Mouse (Mus musculus): ENCODE data around the gene Vwa5b1. TPM values are rescaled to one million over a fixed set of nuclear protein-coding genes. Genes with fewer than 3 reads are reported as not detected.
A peak's percentile ranks its signal among the peaks of the same experiment; 100 is the strongest.

The Vwa5b1 gene
- polyA plus RNA-seq, 1 experiment from 2014 or later: 0.37 TPM

- no peak overlapping the region for H3K4me2 ChIP-seq
- WGBS: 57% methylated on average over 13 of the region's 13 CpGs
- H3K9ac ChIP-seq: no peak overlapping the region
- no peak overlapping the region for H3K27ac ChIP-seq
- ATAC-seq (ENCODE audit: insufficient read depth, low FRiP score, low read depth): no peak
- H3K9me3 ChIP-seq: no peaks in the 10 kb centered on the region
- no peaks in the 10 kb centered on the region for H3K27me3 ChIP-seq (replicated peaks)
- no peak overlapping the region for H3K4me3 ChIP-seq (replicated peaks)
- 0 out of 2 replicates have a peak, but pooled peaks cover 4% of the 10 kb centered on the region for H3K4me1 ChIP-seq
- H3K36me3 ChIP-seq: no peaks in the 10 kb centered on the region
Measured at GRCm38 (mm10) chr4:138574800-138575606, 60.7 kb downstream of the Vwa5b1 start.

GRCm38 (mm10) chr4:138569928-138570327, 65.8 kb downstream of the Vwa5b1 start:
- 49% methylated on average over 11 of the region's 11 CpGs for WGBS
- H3K4me1 ChIP-seq: 0 out of 2 replicates have a peak, but pooled peaks cover 4% of the 10 kb centered on the region
- H3K9ac ChIP-seq: no peak overlapping the region
- peak; percentile 53; the same call in 1 of the 2 replicates for ATAC-seq (ENCODE audit: insufficient read depth, low FRiP score, low read depth)
- no peak overlapping the region for H3K4me3 ChIP-seq (replicated peaks)
- no peak overlapping the region for H3K27ac ChIP-seq
- H3K9me3 ChIP-seq: no peaks in the 10 kb centered on the region
- H3K27me3 ChIP-seq (replicated peaks): no peaks in the 10 kb centered on the region
- no peaks in the 10 kb centered on the region for H3K36me3 ChIP-seq
- no peak overlapping the region for H3K4me2 ChIP-seq

- Histone ChIP-seq H3K9ac (no peak overlapping the region), H3K4me2 (no peak overlapping the region), H3K27ac (no peak overlapping the region), H3K27me3 (replicated peaks) (no peaks in the 10 kb centered on the region), H3K4me1 (no peaks in the 10 kb centered on the region), H3K9me3 (no peaks in the 10 kb centered on the region), H3K36me3 (no peaks in the 10 kb centered on the region), H3K4me3 (replicated peaks) (no peak overlapping the region)
- 81% methylated on average over 2 of the region's 2 CpGs for WGBS
- ATAC-seq (ENCODE audit: insufficient read depth, low FRiP score, low read depth): no peak
Measured at GRCm38 (mm10) chr4:138568275-138568674, 67.4 kb downstream of the Vwa5b1 start.

GRCm38 (mm10) chr4:138561986-138562385, 73.7 kb downstream of the Vwa5b1 start:
- 17% methylated on average over 7 of the region's 8 CpGs for WGBS

GRCm38 (mm10) chr4:138555531-138555930, 80.2 kb downstream of the Vwa5b1 start:
- H3K9me3 ChIP-seq: no peaks in the 10 kb centered on the region
- peaks cover 7% of the 10 kb centered on the region for H3K4me1 ChIP-seq
- no peaks in the 10 kb centered on the region for H3K36me3 ChIP-seq
- peak overlapping the region; percentile 54 for H3K4me2 ChIP-seq
- no peak overlapping the region for H3K9ac ChIP-seq
- H3K27me3 ChIP-seq (replicated peaks): peaks cover 28% of the 10 kb centered on the region
- 3% methylated on average over 19 of the region's 19 CpGs for WGBS
- ATAC-seq (ENCODE audit: insufficient read depth, low FRiP score, low read depth): no peak
- H3K4me3 ChIP-seq (replicated peaks): peak overlapping the region; percentile 26
- H3K27ac ChIP-seq: no peak overlapping the region

More at GRCm38 (mm10) chr4:138561986-138562385, 73.7 kb downstream of the Vwa5b1 start:
- H3K36me3 ChIP-seq: no peaks in the 10 kb centered on the region
- H3K4me1 ChIP-seq: no peaks in the 10 kb centered on the region
- no peaks in the 10 kb centered on the region for H3K9me3 ChIP-seq
- H3K9ac ChIP-seq: no peak overlapping the region
- H3K4me2 ChIP-seq: no peak overlapping the region
- H3K4me3 ChIP-seq (replicated peaks): no peak overlapping the region
- ATAC-seq (ENCODE audit: insufficient read depth, low FRiP score, low read depth): peak; percentile 57; the same call in 1 of the 2 replicates
- H3K27me3 ChIP-seq (replicated peaks): no peaks in the 10 kb centered on the region
- no peak overlapping the region for H3K27ac ChIP-seq

- H3K36me3 ChIP-seq: no peaks in the 10 kb centered on the region
- no peak overlapping the region for H3K9ac ChIP-seq
- WGBS: 2% methylated on average over 14 of the region's 14 CpGs
- H3K4me2 ChIP-seq: peak overlapping the region; percentile 54
- peaks cover 7% of the 10 kb centered on the region for H3K4me1 ChIP-seq
- no peaks in the 10 kb centered on the region for H3K9me3 ChIP-seq
- no peak overlapping the region for H3K27ac ChIP-seq
- peak; percentile 37; the same call in 1 of the 2 replicates for ATAC-seq (ENCODE audit: insufficient read depth, low FRiP score, low read depth)
- peaks cover 28% of the 10 kb centered on the region for H3K27me3 ChIP-seq (replicated peaks)
- H3K4me3 ChIP-seq (replicated peaks): no peak overlapping the region
Measured at GRCm38 (mm10) chr4:138554934-138555333, 80.8 kb downstream of the Vwa5b1 start.

GRCm38 (mm10) chr4:138554302-138554701, 81.4 kb downstream of the Vwa5b1 start:
- no peaks in the 10 kb centered on the region for H3K9me3 ChIP-seq
- peaks cover 28% of the 10 kb centered on the region for H3K27me3 ChIP-seq (replicated peaks)
- H3K9ac ChIP-seq: no peak overlapping the region
- H3K4me2 ChIP-seq: no peak overlapping the region
- 11% methylated on average over 2 of the region's 3 CpGs for WGBS
- H3K36me3 ChIP-seq: no peaks in the 10 kb centered on the region
- H3K27ac ChIP-seq: no peak overlapping the region
- peaks cover 7% of the 10 kb centered on the region for H3K4me1 ChIP-seq
- no peak overlapping the region for H3K4me3 ChIP-seq (replicated peaks)
- no peak for ATAC-seq (ENCODE audit: insufficient read depth, low FRiP score, low read depth)

GRCm38 (mm10) chr4:138553516-138553933, 82.2 kb downstream of the Vwa5b1 start:
- Histone ChIP-seq H3K4me2 (no peak overlapping the region), H3K9me3 (no peaks in the 10 kb centered on the region), H3K27me3 (replicated peaks) (peaks cover 28% of the 10 kb centered on the region), H3K4me1 (peaks cover 7% of the 10 kb centered on the region), H3K27ac (no peak overlapping the region), H3K36me3 (no peaks in the 10 kb centered on the region), H3K4me3 (replicated peaks) (no peak overlapping the region), H3K9ac (no peak overlapping the region)
- WGBS: 68% methylated on average over 8 of the region's 8 CpGs
- no peak; the same call in 1 of the 2 replicates for ATAC-seq (ENCODE audit: insufficient read depth, low FRiP score, low read depth)

GRCm38 (mm10) chr4:138553116-138553515, 82.6 kb downstream of the Vwa5b1 start:
- Histone ChIP-seq H3K27me3 (replicated peaks) (peaks cover 30% of the 10 kb centered on the region), H3K9ac (no peak overlapping the region), H3K36me3 (no peaks in the 10 kb centered on the region), H3K27ac (no peak overlapping the region), H3K4me2 (no peak overlapping the region), H3K9me3 (no peaks in the 10 kb centered on the region), H3K4me1 (peaks cover 7% of the 10 kb centered on the region), H3K4me3 (replicated peaks) (no peak overlapping the region)
- 0 out of 2 replicates have a peak, but pooled peaks have one; percentile 21 for ATAC-seq (ENCODE audit: insufficient read depth, low FRiP score, low read depth)
- WGBS: 45% methylated on average over 1 of the region's 1 CpGs

GRCm38 (mm10) chr4:138551601-138552000, 84.1 kb downstream of the Vwa5b1 start:
- Histone ChIP-seq H3K36me3 (no peaks in the 10 kb centered on the region), H3K27me3 (replicated peaks) (peaks cover 28% of the 10 kb centered on the region), H3K9ac (no peak overlapping the region), H3K9me3 (no peaks in the 10 kb centered on the region), H3K4me1 (peaks cover 7% of the 10 kb centered on the region), H3K4me2 (no peak overlapping the region), H3K4me3 (replicated peaks) (no peak overlapping the region), H3K27ac (no peak overlapping the region)
- WGBS: 86% methylated on average over 5 of the region's 5 CpGs
- no peak for ATAC-seq (ENCODE audit: insufficient read depth, low FRiP score, low read depth)

- WGBS: 54% methylated on average over 5 of the region's 5 CpGs
Measured at GRCm38 (mm10) chr4:138550557-138550956, 85.1 kb downstream of the Vwa5b1 start.

GRCm38 (mm10) chr4:138548960-138549359, 86.7 kb downstream of the Vwa5b1 start:
- Histone ChIP-seq H3K4me2 (no peak overlapping the region), H3K27me3 (replicated peaks) (peaks cover 10% of the 10 kb centered on the region; the same call in 1 of the 2 replicates), H3K4me3 (replicated peaks) (no peak overlapping the region), H3K4me1 (no peaks in the 10 kb centered on the region), H3K36me3 (no peaks in the 10 kb centered on the region), H3K27ac (no peak overlapping the region), H3K9me3 (no peaks in the 10 kb centered on the region), H3K9ac (no peak overlapping the region)
- WGBS: 74% methylated on average over 4 of the region's 4 CpGs
- no peak for ATAC-seq (ENCODE audit: insufficient read depth, low FRiP score, low read depth)

More at GRCm38 (mm10) chr4:138550557-138550956, 85.1 kb downstream of the Vwa5b1 start:
- H3K4me3 ChIP-seq (replicated peaks): no peak overlapping the region
- H3K36me3 ChIP-seq: no peaks in the 10 kb centered on the region
- ATAC-seq (ENCODE audit: insufficient read depth, low FRiP score, low read depth): no peak
- H3K9ac ChIP-seq: no peak overlapping the region
- H3K4me2 ChIP-seq: no peak overlapping the region
- H3K4me1 ChIP-seq: peaks cover 7% of the 10 kb centered on the region
- H3K9me3 ChIP-seq: no peaks in the 10 kb centered on the region
- no peak overlapping the region for H3K27ac ChIP-seq
- H3K27me3 ChIP-seq (replicated peaks): peaks cover 21% of the 10 kb centered on the region; the same call in 1 of the 2 replicates

Data from stomach, embryonic 15.5 days (tissue).